Comparison of ENCODE assay signal across 34 mouse cellular contexts in genomic region chr4:63604945-63605344, GRCm38 (mm10). TPM values are rescaled to one million over a fixed set of nuclear protein-coding genes. Genes with fewer than 3 reads are reported as not detected.
DNase-seq lines count a peak whose midpoint lies in the region; ATAC-seq and TF ChIP-seq lines count a peak whose summit lies in the region.
"Had no signal": no experiment of that assay in that cellular context is flagged by ENCODE, and none has a peak within 500 bp of the region (broad histone marks: within the 10 kb centered on the region; RNA-seq: fewer than 3 reads in every experiment).

Gene Gm11213, minus strand, starts transcription at chr4:63605261.

- H3K9me3 ChIP-seq in heart, embryonic 12.5 days (replicated peaks): no peaks in the 10 kb centered on the region
- no peaks in the 10 kb centered on the region for H3K9me3 ChIP-seq in heart, embryonic 15.5 days (replicated peaks)
- H3K9me3 ChIP-seq in heart, postnatal 0 days (replicated peaks; ENCODE audit: control insufficient read depth, low read length): no peaks in the 10 kb centered on the region
- H3K9me3 ChIP-seq: embryonic facial prominence, embryonic 10.5 days; embryonic facial prominence, embryonic 13.5 days; forebrain, embryonic 12.5 days; forebrain, embryonic 15.5 days; hindbrain, embryonic 12.5 days; hindbrain, embryonic 15.5 days had no signal

- peaks cover 2% of the 10 kb centered on the region; the same call in 1 of the 2 replicates for H3K4me1 ChIP-seq in heart, adult 2 months (ENCODE audit: control insufficient read depth, insufficient read depth, low read length)
- H3K4me1 ChIP-seq in heart, embryonic 12.5 days (replicated peaks): peaks cover 13% of the 10 kb centered on the region
- H3K4me1 ChIP-seq in heart, embryonic 15.5 days (replicated peaks): peaks cover 7% of the 10 kb centered on the region; the same call in 1 of the 2 replicates
- H3K4me1 ChIP-seq in heart, postnatal 0 days (ENCODE audit: control insufficient read depth, insufficient read depth): peaks cover 10% of the 10 kb centered on the region
- H3K4me1 ChIP-seq: embryonic facial prominence, embryonic 10.5 days; embryonic facial prominence, embryonic 13.5 days; forebrain, embryonic 12.5 days; forebrain, embryonic 15.5 days; hindbrain, embryonic 12.5 days; hindbrain, embryonic 15.5 days had no signal

- WGBS in heart, adult 2 months: 71% methylated on average over 3 of the region's 3 CpGs
- 73% methylated on average over 3 of the region's 3 CpGs for WGBS in heart, embryonic 12.5 days
- WGBS in heart, embryonic 15.5 days: 76% methylated on average over 3 of the region's 3 CpGs
- 68% methylated on average over 3 of the region's 3 CpGs for WGBS in heart, postnatal 0 days

- no peak for DNase-seq in heart, adult 2 months
- DNase-seq in heart, postnatal 14 days: no peak
- no peak for DNase-seq in heart, postnatal 10 days
- no peak for DNase-seq in heart, postnatal 36 days
- no peak for DNase-seq in heart, postnatal 0 days (ENCODE audit: low spot score)
- DNase-seq in cerebellum, postnatal 25 days: no peak
- DNase-seq: adrenal gland, adult 2 months; adrenal gland, postnatal 14 days; cerebellum, adult 11 months; cerebellum, adult 9-11 months; cerebellum, postnatal 36 days; embryo, embryonic 11 days; gastrocnemius, postnatal 10 days; kidney, adult 2 months had no signal

- TF ChIP-seq EP300 in heart, adult 2 months (IDR thresholded peaks at IDR 0.05; ENCODE audit: insufficient read depth, low read depth, low read length): no peak
- TF ChIP-seq EP300 in heart, postnatal 0 days (IDR thresholded peaks at IDR 0.05; ENCODE audit: low read depth): no peak

- H3K4me3 ChIP-seq in heart, adult 2 months: no peak within 1 kb of the TSS
- no peak within 1 kb of the TSS for H3K4me3 ChIP-seq in heart, embryonic 12.5 days
- no peak within 1 kb of the TSS for H3K4me3 ChIP-seq in heart, embryonic 15.5 days
- no peak within 1 kb of the TSS for H3K4me3 ChIP-seq in heart, postnatal 0 days (ENCODE audit: low read depth, low read length)
- H3K4me3 ChIP-seq: embryonic facial prominence, embryonic 10.5 days; embryonic facial prominence, embryonic 13.5 days; erythroblast, embryonic 14.5 days; forebrain, embryonic 12.5 days; forebrain, embryonic 15.5 days; hindbrain, embryonic 12.5 days; hindbrain, embryonic 15.5 days had no signal

- H3K36me3 ChIP-seq in heart, adult 2 months (ENCODE audit: control insufficient read depth, insufficient read depth, low read length): no peaks in the 10 kb centered on the region; the same call in 1 of the 2 replicates
- H3K36me3 ChIP-seq in heart, embryonic 12.5 days: no peaks in the 10 kb centered on the region
- H3K36me3 ChIP-seq in heart, embryonic 15.5 days: no peaks in the 10 kb centered on the region
- no peaks in the 10 kb centered on the region for H3K36me3 ChIP-seq in heart, postnatal 0 days (replicated peaks; ENCODE audit: control insufficient read depth, insufficient read depth, low read length)
- H3K36me3 ChIP-seq: embryonic facial prominence, embryonic 10.5 days; embryonic facial prominence, embryonic 13.5 days; forebrain, embryonic 12.5 days; forebrain, embryonic 15.5 days; hindbrain, embryonic 12.5 days; hindbrain, embryonic 15.5 days had no signal

- H3K4me2 ChIP-seq in heart, embryonic 12.5 days: no peak within 1 kb of the TSS
- H3K4me2 ChIP-seq in heart, embryonic 15.5 days: no peak within 1 kb of the TSS
- no peak within 1 kb of the TSS for H3K4me2 ChIP-seq in heart, postnatal 0 days (ENCODE audit: low read depth, low read length)
- H3K4me2 ChIP-seq: embryonic facial prominence, embryonic 13.5 days; forebrain, embryonic 12.5 days; forebrain, embryonic 15.5 days; hindbrain, embryonic 12.5 days; hindbrain, embryonic 15.5 days had no signal

- no peak within 1 kb of the TSS for H3K9ac ChIP-seq in heart, adult 2 months (ENCODE audit: low read depth, low read length)
- H3K9ac ChIP-seq in heart, embryonic 12.5 days: no peak within 1 kb of the TSS
- H3K9ac ChIP-seq in heart, embryonic 15.5 days: no peak within 1 kb of the TSS
- H3K9ac ChIP-seq in heart, postnatal 0 days (replicated peaks; ENCODE audit: low read depth, low read length): no peak within 1 kb of the TSS
- H3K9ac ChIP-seq: embryonic facial prominence, embryonic 13.5 days; forebrain, embryonic 12.5 days; forebrain, embryonic 15.5 days; hindbrain, embryonic 12.5 days; hindbrain, embryonic 15.5 days had no signal

- no peak for TF ChIP-seq POLR2A in heart, adult 2 months (IDR thresholded peaks at IDR 0.05; ENCODE audit: insufficient read depth, low read depth, low read length)

- peak within 1 kb of the TSS; percentile 75 for H3K27ac ChIP-seq in heart, adult 2 months
- H3K27ac ChIP-seq in heart, embryonic 12.5 days (ENCODE audit: poor library complexity, severe bottlenecking): peak within 1 kb of the TSS; percentile 69
- peak within 1 kb of the TSS; percentile 66 for H3K27ac ChIP-seq in heart, embryonic 15.5 days
- H3K27ac ChIP-seq in heart, postnatal 0 days (ENCODE audit: low read depth): peak within 1 kb of the TSS; percentile 54
- H3K27ac ChIP-seq: embryonic facial prominence, embryonic 10.5 days; embryonic facial prominence, embryonic 13.5 days; forebrain, embryonic 12.5 days; forebrain, embryonic 15.5 days; hindbrain, embryonic 12.5 days; hindbrain, embryonic 15.5 days had no signal

- no peak for TF ChIP-seq CTCF in heart, adult 2 months (IDR thresholded peaks at IDR 0.05)
- TF ChIP-seq CTCF in heart, postnatal 0 days (IDR thresholded peaks at IDR 0.05; ENCODE audit: low read depth): no peak

- ATAC-seq in heart, embryonic 12.5 days (ENCODE audit: insufficient number of reproducible peaks, low FRiP score): 0 out of 2 replicates have a peak, but pooled peaks have one; percentile 33
- ATAC-seq in heart, embryonic 15.5 days (replicated peaks; ENCODE audit: insufficient number of reproducible peaks, insufficient read depth, low FRiP score, low read depth): no peak
- ATAC-seq in heart, postnatal 0 days (ENCODE audit: insufficient read depth, low read depth): 0 out of 2 replicates have a peak, but pooled peaks have one; percentile 20
- ATAC-seq: CD4-positive, CD25-positive, alpha-beta regulatory T cell, adult 4 months; forebrain, embryonic 15.5 days; intestine, postnatal 0 days had no signal

- intact Hi-C loops in heart, adult 2 months (cut with DNase I): loop anchor here (5.0 kb wide), 1 partner anchor 93 kb away; no protein-coding TSS in a partner anchor
- intact Hi-C loops in heart, postnatal 14 days (cut with DNase I): no loop called here
- intact Hi-C loops in heart, postnatal 10 days (cut with DNase I): no loop called here
- intact Hi-C loops in heart, postnatal 36 days (cut with DNase I): no loop called here

- no peaks in the 10 kb centered on the region for H3K79me2 ChIP-seq in heart, adult 2 months (replicated peaks; ENCODE audit: control insufficient read depth, insufficient read depth, low read length)

- H3K27me3 ChIP-seq in heart, adult 2 months (ENCODE audit: control insufficient read depth, insufficient read depth, low read length): no peaks in the 10 kb centered on the region
- no peaks in the 10 kb centered on the region for H3K27me3 ChIP-seq in heart, embryonic 12.5 days (replicated peaks)
- H3K27me3 ChIP-seq in heart, embryonic 15.5 days: no peaks in the 10 kb centered on the region
- no peaks in the 10 kb centered on the region for H3K27me3 ChIP-seq in heart, postnatal 0 days (ENCODE audit: control insufficient read depth, insufficient read depth, low read length)
- H3K27me3 ChIP-seq: embryonic facial prominence, embryonic 13.5 days; forebrain, embryonic 12.5 days; forebrain, embryonic 15.5 days; hindbrain, embryonic 12.5 days; hindbrain, embryonic 15.5 days had no signal

RNA-seq across cellular contexts. Expression of gene Gm11213, which starts in this region (rescaled TPM):
- not detected for total RNA-seq in heart, adult 2 months (2021)
- not detected in 2 replicates for polyA plus RNA-seq in heart, adult 2 months (2012; rRNA removed)
- total RNA-seq in heart, postnatal 14 days (2021): not detected
- polyA plus RNA-seq in heart, embryonic 12.5 days (2016; fragmentation: Nextera tagmentation; extraction: Ambion mirVana): not detected in 2 replicates
- total RNA-seq in heart, postnatal 10 days (2021): not detected
- polyA plus RNA-seq in heart, embryonic 15.5 days (2015; fragmentation: Nextera tagmentation; extraction: Ambion mirVana): not detected in 2 replicates
- total RNA-seq in heart, postnatal 36 days (2021): not detected
- total RNA-seq in heart, postnatal 0 days (2014; rRNA removed; ENCODE audit: low replicate concordance): not detected in 2 replicates
- not detected in 2 replicates for polyA plus RNA-seq in heart, postnatal 0 days (2015; fragmentation: Nextera tagmentation; extraction: Ambion mirVana)
- total RNA-seq: adrenal gland, adult 2 months; adrenal gland, postnatal 14 days; adrenal gland, postnatal 4 days; gastrocnemius, postnatal 10 days; gastrocnemius, postnatal 4 days; hematopoietic stem cell, adult 5-6 weeks; MEL had no signal
- polyA plus RNA-seq: adrenal gland, adult 2 months; C2C12; CD4-positive, CD25-positive, alpha-beta regulatory T cell, adult 4 months; cerebellum, adult 2 months; cortical plate, adult 2 months; embryonic facial prominence, embryonic 10.5 days; embryonic facial prominence, embryonic 13.5 days; erythroblast, embryonic 14.5 days; forebrain, embryonic 12.5 days; forebrain, embryonic 15.5 days; hindbrain, embryonic 12.5 days; hindbrain, embryonic 15.5 days; intestine, embryonic 14.5 days; intestine, postnatal 0 days; kidney, adult 2 months; kidney, embryonic 14.5 days had no signal

Comparison
In these comparisons a context has a peak if more than half of its experiments do, and no peak if none do; other contexts are left out.
1. Peak in ATAC-seq and H3K27ac ChIP-seq in heart, embryonic 12.5 days; RNA of the gene not detected or under 1 TPM.
2. Peak in ATAC-seq and H3K27ac ChIP-seq in heart, postnatal 0 days; RNA of the gene not detected or under 1 TPM.